Mouse (Mus musculus) liver, postnatal 0 days (tissue): ENCODE data around the gene Ifna5. TPM values are rescaled to one million over a fixed set of nuclear protein-coding genes. Genes with fewer than 3 reads are reported as not detected.

Experiments used
- ATAC-seq: fragments of 200-750 bp; cut with Nextera tagmentation; 2 replicates; pipeline ENCODE4 v1.8.0; 2017; ENCODE audit warnings: mild to moderate bottlenecking, moderate library complexity
- DNase-seq: peaks from one replicate; pipeline ENCODE4 v3.0.0-alpha.2; 2016
- H3K27ac ChIP-seq: fragments of 300-500 bp; sonication (generic); 2 replicates; pipeline ENCODE4 v1.5.1; 2014; ENCODE audit warnings: antibody characterized with exemption, moderate library complexity, mild to moderate bottlenecking, low read depth
- H3K27me3 ChIP-seq: fragments of 300-500 bp; sonication (generic); 2 replicates; pipeline ENCODE4 v1.6.1; 2014; ENCODE audit warnings: low read length, control low read depth, mixed read lengths; ENCODE audit not compliant: insufficient read depth
- H3K36me3 ChIP-seq: fragments of 300-500 bp; sonication (generic); replicated peaks from 2 replicates; pipeline ENCODE4 v1.6.1; 2014; ENCODE audit warnings: mild to moderate bottlenecking, control low read depth, low read length, moderate library complexity, mixed read lengths; ENCODE audit not compliant: insufficient read depth
- H3K4me1 ChIP-seq: fragments of 300-500 bp; sonication (generic); 2 replicates; pipeline ENCODE4 v1.6.1; 2014; ENCODE audit warnings: antibody characterized with exemption, mild to moderate bottlenecking, control low read depth; ENCODE audit not compliant: insufficient read depth
- H3K4me2 ChIP-seq: fragments of 300-500 bp; sonication (generic); 2 replicates; pipeline ENCODE4 v1.6.1; 2014; ENCODE audit warnings: low read depth, mild to moderate bottlenecking, low read length, moderate library complexity, mixed read lengths
- H3K4me3 ChIP-seq: fragments of 300-500 bp; sonication (generic); 2 replicates; pipeline ENCODE4 v1.5.1; 2014; ENCODE audit warnings: low read depth, low read length
- H3K9ac ChIP-seq: fragments of 300-500 bp; sonication (generic); replicated peaks from 2 replicates; pipeline ENCODE4 v1.6.1; 2014; ENCODE audit warnings: mild to moderate bottlenecking, moderate library complexity
- H3K9me3 ChIP-seq: fragments of 300-500 bp; sonication (generic); 2 replicates; pipeline ENCODE4 v1.6.1; 2016; ENCODE audit warnings: mild to moderate bottlenecking, control low read depth, low read length, mixed read lengths
- CTCF ChIP-seq: sonication (generic); IDR thresholded peaks from 2 replicates; pipeline ENCODE4 v1.5.1; 2016; ENCODE audit warnings: antibody characterized with exemption, low read depth
- EP300 ChIP-seq: IDR thresholded peaks from 2 replicates; pipeline ENCODE4 v1.6.1; 2016; ENCODE audit warnings: antibody characterized with exemption, low read depth, mild to moderate bottlenecking
- WGBS: fragments of 180-500 bp; shearing (Covaris S2); extraction: QIAGEN DNeasy Blood & Tissue Kit; methylation state at CpG from one replicate; pipeline ENCODE4 v1.1.7; 2014; ENCODE audit not compliant: insufficient replicate concordance; 5-methylcytosine and 5-hydroxymethylcytosine counted together
- polyA plus RNA-seq: library from polyadenylated mRNA; unstranded; fragments of >200 nt; fragmentation: Nextera tagmentation; extraction: Ambion mirVana; gene quantifications from 2 replicates; pipeline ENCODE4 v1.2.1, GENCODE M21; 2015

The Ifna5 gene
- polyA plus RNA-seq, 1 experiment from 2014 or later: not detected

GRCm38 (mm10) chr4:88840058-88840457 is 4.7 kb downstream of the Ifna5 start:
- Histone ChIP-seq H3K9me3 (no peaks in the 10 kb centered on the region), H3K4me3 (no peak overlapping the region), H3K27me3 (no peaks in the 10 kb centered on the region), H3K4me1 (no peaks in the 10 kb centered on the region), H3K27ac (no peak overlapping the region), H3K9ac (no peak overlapping the region), H3K36me3 (no peaks in the 10 kb centered on the region), H3K4me2 (no peak overlapping the region)
- DNase-seq (no peak), ATAC-seq (no peak)
- TF ChIP-seq EP300: no peak
- TF ChIP-seq CTCF: no peak
- WGBS: 45% methylated on average over 3 of the region's 3 CpGs

- no peak within 1 kb of the TSS for H3K4me2 ChIP-seq
- no peaks in the 10 kb centered on the region for H3K27me3 ChIP-seq
These were observed 6.2 kb downstream of the Ifna5 start, which contains the start of gene Ifna4 for GRCm38 (mm10) chr4:88841438-88841911. Gene Ifna4 (plus strand): TSS chr4:88841861.

GRCm38 (mm10) chr4:88845334-88845733 is 10.0 kb downstream of the Ifna5 start:
- no peak for ATAC-seq
- 29% methylated on average over 2 of the region's 2 CpGs for WGBS
- DNase-seq: no peak
- no peaks in the 10 kb centered on the region for H3K27me3 ChIP-seq
- H3K4me2 ChIP-seq: no peak overlapping the region
- H3K9me3 ChIP-seq: no peaks in the 10 kb centered on the region
- TF ChIP-seq EP300 (no peak), CTCF (no peak; the same call in 1 of the 2 replicates)
- no peak overlapping the region for H3K27ac ChIP-seq
- no peak overlapping the region for H3K9ac ChIP-seq
- H3K4me1 ChIP-seq: no peaks in the 10 kb centered on the region
- H3K36me3 ChIP-seq: no peaks in the 10 kb centered on the region
- H3K4me3 ChIP-seq: no peak overlapping the region

More at GRCm38 (mm10) chr4:88841438-88841911, 6.2 kb downstream of the Ifna5 start, which contains the start of gene Ifna4:
- ATAC-seq (no peak), DNase-seq (no peak)
- no peak for TF ChIP-seq EP300
- TF ChIP-seq CTCF: no peak
- no peaks in the 10 kb centered on the region for H3K4me1 ChIP-seq
- H3K27ac ChIP-seq: no peak within 1 kb of the TSS
- no peaks in the 10 kb centered on the region for H3K36me3 ChIP-seq
- 63% methylated on average over 2 of the region's 2 CpGs for WGBS
- H3K9me3 ChIP-seq: no peaks in the 10 kb centered on the region
- H3K9ac ChIP-seq: no peak within 1 kb of the TSS
- H3K4me3 ChIP-seq: no peak within 1 kb of the TSS

- Histone ChIP-seq H3K4me1 (no peaks in the 10 kb centered on the region), H3K9me3 (no peaks in the 10 kb centered on the region), H3K4me3 (no peak within 1 kb of the TSS), H3K4me2 (no peak within 1 kb of the TSS), H3K9ac (no peak within 1 kb of the TSS), H3K27me3 (no peaks in the 10 kb centered on the region), H3K27ac (no peak within 1 kb of the TSS), H3K36me3 (no peaks in the 10 kb centered on the region)
- ATAC-seq (no peak), DNase-seq (no peak)
- no peak for TF ChIP-seq EP300
- no peak for TF ChIP-seq CTCF
- WGBS: 33% methylated on average over 1 of the region's 1 CpGs
These were observed 14.4 kb downstream of the Ifna5 start, which contains the start of gene Ifna1 for GRCm38 (mm10) chr4:88849698-88850097. Gene Ifna1 (plus strand): TSS chr4:88850087.

GRCm38 (mm10) chr4:88851026-88851763 is 15.9 kb downstream of the Ifna5 start:
- TF ChIP-seq CTCF (no peak), EP300 (no peak)
- Histone ChIP-seq H3K4me2 (no peak overlapping the region), H3K36me3 (no peaks in the 10 kb centered on the region), H3K27ac (no peak overlapping the region), H3K4me1 (no peaks in the 10 kb centered on the region), H3K9me3 (no peaks in the 10 kb centered on the region), H3K27me3 (no peaks in the 10 kb centered on the region), H3K9ac (no peak overlapping the region), H3K4me3 (no peak overlapping the region)
- ATAC-seq (no peak), DNase-seq (no peak)
- WGBS: 67% methylated on average over 4 of the region's 4 CpGs

- TF ChIP-seq CTCF (no peak), EP300 (no peak)
- Histone ChIP-seq H3K27ac (no peak overlapping the region), H3K9ac (no peak overlapping the region), H3K4me2 (no peak overlapping the region), H3K4me3 (no peak overlapping the region), H3K9me3 (no peaks in the 10 kb centered on the region), H3K36me3 (no peaks in the 10 kb centered on the region), H3K27me3 (no peaks in the 10 kb centered on the region), H3K4me1 (peaks cover 2% of the 10 kb centered on the region)
- DNase-seq (no peak), ATAC-seq (no peak)
These were observed 23.9 kb downstream of the Ifna5 start for GRCm38 (mm10) chr4:88859214-88859613.
